Mouse (Mus musculus) hindbrain, embryonic 14.5 days (tissue): Measurements from ENCODE around the gene Grin2d. TPM values are rescaled to one million over a fixed set of nuclear protein-coding genes. Genes with fewer than 3 reads are reported as not detected.

Experiments
- ATAC-seq: fragments of 200-750 bp; cut with Nextera tagmentation; 2 replicates; pipeline ENCODE4 v1.8.0; 2017; ENCODE audit warnings: moderate number of reproducible peaks, mild to moderate bottlenecking, moderate TSS enrichment, moderate library complexity; ENCODE audit not compliant: low FRiP score
- DNase-seq: peaks from one replicate; pipeline ENCODE4 v3.0.0-alpha.2; 2015; ENCODE audit warnings: low spot score
- H3K27ac ChIP-seq: fragments of 300-500 bp; sonication (generic); 2 replicates; pipeline ENCODE4 v1.5.1; 2014; ENCODE audit warnings: mild to moderate bottlenecking, moderate library complexity
- H3K27me3 ChIP-seq: fragments of 300-500 bp; sonication (generic); 2 replicates; pipeline ENCODE4 v1.6.1; 2014; ENCODE audit warnings: mild to moderate bottlenecking, low read length, mixed read lengths; ENCODE audit not compliant: control insufficient read depth, insufficient read depth
- H3K36me3 ChIP-seq: fragments of 300-500 bp; sonication (generic); replicated peaks from 2 replicates; pipeline ENCODE4 v1.6.1; 2014; ENCODE audit not compliant: control insufficient read depth, insufficient read depth
- H3K4me1 ChIP-seq: fragments of 300-500 bp; sonication (generic); replicated peaks from 2 replicates; pipeline ENCODE4 v1.6.1; 2014; ENCODE audit warnings: antibody characterized with exemption, low read length, mixed read lengths; ENCODE audit not compliant: control insufficient read depth, insufficient read depth
- H3K4me2 ChIP-seq: fragments of 300-500 bp; sonication (generic); replicated peaks from 2 replicates; pipeline ENCODE4 v1.6.1; 2014; ENCODE audit warnings: mild to moderate bottlenecking, moderate library complexity
- H3K4me3 ChIP-seq: fragments of 300-500 bp; sonication (generic); replicated peaks from 2 replicates; pipeline ENCODE4 v1.5.1; 2014; ENCODE audit warnings: mild to moderate bottlenecking, low read length
- H3K9ac ChIP-seq: fragments of 300-500 bp; sonication (generic); 2 replicates; pipeline ENCODE4 v1.6.1; 2014
- H3K9me3 ChIP-seq: fragments of 300-500 bp; sonication (generic); 2 replicates; pipeline ENCODE4 v1.6.1; 2016; ENCODE audit warnings: low read length; ENCODE audit not compliant: control insufficient read depth
- WGBS: fragments of 180-500 bp; shearing (Covaris S2); extraction: QIAGEN DNeasy Blood & Tissue Kit; methylation state at CpG from one replicate; pipeline ENCODE4 v1.1.7; 2014; 5-methylcytosine and 5-hydroxymethylcytosine counted together
- polyA plus RNA-seq: library from polyadenylated mRNA; unstranded; fragments of >200 nt; fragmentation: Nextera tagmentation; extraction: Ambion mirVana; gene quantifications from 2 replicates; pipeline ENCODE4 v1.2.1, GENCODE M21; 2014

The Grin2d gene
- polyA plus RNA-seq, 1 experiment from 2014 or later = 4.3 TPM

GRCm38 (mm10) chr7:45919083-45919671, 41.0 kb upstream of the Grin2d start:
- ATAC-seq (no peak), DNase-seq (no peak)
- Histone ChIP-seq H3K4me2 (no peak overlapping the region), H3K4me1 (peaks cover 24% of the 10 kb centered on the region), H3K9me3 (no peaks in the 10 kb centered on the region), H3K27me3 (no peaks in the 10 kb centered on the region), H3K4me3 (no peak overlapping the region), H3K9ac (no peak overlapping the region), H3K27ac (no peak overlapping the region), H3K36me3 (no peaks in the 10 kb centered on the region)
- 69% methylated on average over 14 of the region's 14 CpGs for WGBS

GRCm38 (mm10) chr7:45917926-45918325, 39.7 kb upstream of the Grin2d start:
- 90% methylated on average over 15 of the region's 15 CpGs for WGBS
- ATAC-seq (no peak), DNase-seq (no peak)
- no peaks in the 10 kb centered on the region for H3K27me3 ChIP-seq
- no peak overlapping the region for H3K4me3 ChIP-seq
- H3K9ac ChIP-seq = peak overlapping the region; percentile 62; the same call in 1 of the 2 replicates
- no peak overlapping the region for H3K4me2 ChIP-seq
- no peaks in the 10 kb centered on the region for H3K36me3 ChIP-seq
- H3K4me1 ChIP-seq = peaks cover 24% of the 10 kb centered on the region
- no peak overlapping the region for H3K27ac ChIP-seq
- H3K9me3 ChIP-seq = no peaks in the 10 kb centered on the region

DNA sequence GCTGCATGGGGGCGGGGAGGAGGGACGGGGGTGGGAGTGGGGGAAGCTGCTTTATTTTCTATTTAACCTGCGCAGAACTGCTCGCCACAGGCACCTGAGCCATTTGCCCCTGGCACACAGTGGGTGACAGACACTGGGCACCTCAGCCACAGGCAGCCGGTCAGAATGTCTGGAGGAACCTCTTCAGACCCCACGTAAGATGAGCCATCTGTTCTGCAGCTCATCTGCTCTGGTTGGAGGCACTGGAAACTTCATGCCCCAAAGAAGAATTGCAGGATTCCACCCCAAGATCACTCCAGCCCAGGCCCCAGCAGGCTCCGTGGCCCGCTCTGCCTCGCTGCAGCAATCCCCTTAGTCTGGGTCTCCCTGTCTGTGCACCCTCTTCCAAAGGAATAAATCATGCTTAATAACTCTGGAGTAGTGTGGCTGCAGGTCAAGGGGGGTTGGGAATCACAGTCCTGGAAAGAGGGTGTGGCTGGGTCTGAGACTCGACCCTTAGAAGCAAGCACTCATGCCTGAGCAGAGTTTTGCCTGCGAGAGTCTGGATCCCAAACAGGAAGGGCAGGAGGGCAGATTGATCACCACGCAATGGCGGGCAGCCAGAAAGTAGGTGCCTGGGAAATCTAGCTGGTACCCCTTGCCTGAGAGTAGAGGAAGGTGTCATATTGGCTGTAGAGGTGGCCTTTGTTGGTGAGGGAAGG, 39.0 kb upstream of the Grin2d start:
- DNase-seq (no peak), ATAC-seq (no peak; the same call in 1 of the 2 replicates)
- H3K27ac ChIP-seq = peak overlapping the region; percentile 88
- H3K9ac ChIP-seq = peak overlapping the region; percentile 62
- peak overlapping the region; percentile 17; the same call in 1 of the 2 replicates for H3K4me3 ChIP-seq
- peaks cover 19% of the 10 kb centered on the region for H3K4me1 ChIP-seq
- no peaks in the 10 kb centered on the region for H3K27me3 ChIP-seq
- H3K36me3 ChIP-seq = no peaks in the 10 kb centered on the region
- no peaks in the 10 kb centered on the region for H3K9me3 ChIP-seq
- H3K4me2 ChIP-seq = peak overlapping the region; percentile 55
- WGBS = 33% methylated on average over 13 of the region's 13 CpGs

DNA sequence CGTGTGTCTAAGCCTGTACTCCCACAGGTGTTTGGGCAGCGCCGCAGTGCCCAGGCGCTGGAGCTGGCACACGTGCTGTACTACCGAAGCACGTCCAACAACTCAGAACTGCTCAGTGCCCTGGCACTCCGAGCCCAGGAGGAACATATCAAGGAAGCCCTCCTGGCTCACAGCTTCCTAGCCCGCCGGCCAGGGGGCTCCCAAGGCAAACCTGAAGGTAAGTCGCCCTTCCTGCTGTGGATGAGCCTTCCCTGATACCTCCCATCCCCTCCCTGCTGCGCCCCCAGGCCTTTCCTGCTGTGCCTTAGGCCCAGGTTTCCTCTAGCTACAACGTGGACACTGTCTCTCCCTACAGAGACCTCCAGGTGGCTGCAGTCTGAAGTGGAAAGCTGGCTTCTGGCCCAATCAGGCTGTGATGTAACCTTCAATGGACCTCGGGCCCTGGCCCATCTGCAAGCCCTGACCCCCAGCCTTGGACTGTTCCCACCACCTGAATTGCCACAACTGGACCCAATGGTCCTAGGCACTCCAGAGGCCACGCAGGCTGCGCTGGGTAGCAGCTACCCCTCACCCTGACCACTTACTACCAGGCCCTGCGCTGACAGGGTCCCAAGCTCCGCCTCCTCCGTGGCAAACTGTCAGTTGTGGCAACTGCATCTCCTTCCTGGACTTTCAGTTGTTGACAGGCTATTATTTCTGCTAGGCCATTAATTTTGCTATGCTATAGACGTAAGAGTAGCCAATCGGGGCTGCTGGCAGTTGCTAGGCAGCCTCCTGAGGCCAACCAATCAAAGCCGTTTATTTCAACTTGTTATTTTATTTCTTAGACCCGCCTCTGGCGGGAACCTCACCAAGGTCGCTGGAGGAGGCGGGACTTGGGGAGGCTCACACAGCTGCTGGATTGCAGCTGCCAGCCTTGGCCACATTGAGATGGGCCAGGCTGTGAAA, 38.2 kb upstream of the Grin2d start:
- Histone ChIP-seq H3K9me3 (no peaks in the 10 kb centered on the region), H3K4me2 (peak overlapping the region; percentile 55), H3K36me3 (no peaks in the 10 kb centered on the region), H3K4me3 (peak overlapping the region; percentile 17), H3K4me1 (peaks cover 19% of the 10 kb centered on the region), H3K27me3 (no peaks in the 10 kb centered on the region), H3K9ac (peak overlapping the region; percentile 62), H3K27ac (peak overlapping the region; percentile 88)
- ATAC-seq (peak; percentile 90), DNase-seq (peak; percentile 81)
- 32% methylated on average over 26 of the region's 26 CpGs for WGBS

DNA sequence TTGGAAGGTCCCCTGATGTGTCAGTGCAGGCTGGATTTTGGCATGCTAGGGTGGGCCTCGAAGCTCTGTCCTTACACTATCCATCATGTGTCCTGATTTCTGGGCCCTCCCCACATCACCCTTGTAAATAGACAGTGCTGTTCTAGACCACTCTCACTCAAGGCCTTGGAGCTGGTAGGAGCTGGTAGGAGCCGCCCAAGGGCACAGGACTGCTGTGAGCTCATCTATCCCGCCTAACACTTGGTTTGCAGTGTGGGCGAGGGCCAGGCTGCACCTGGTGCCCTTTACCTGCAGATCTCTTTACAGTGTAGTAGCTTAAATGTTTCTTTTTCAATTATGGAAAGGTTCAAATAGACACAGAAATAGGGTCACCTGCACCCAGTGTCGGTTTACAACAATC, 36.8 kb upstream of the Grin2d start:
- H3K4me3 ChIP-seq = no peak overlapping the region
- no peak for ATAC-seq
- H3K4me1 ChIP-seq = peaks cover 19% of the 10 kb centered on the region
- H3K9ac ChIP-seq = no peak overlapping the region; the same call in 1 of the 2 replicates
- 95% methylated on average over 5 of the region's 5 CpGs for WGBS
- H3K27ac ChIP-seq = no peak overlapping the region
- no peak for DNase-seq
- H3K36me3 ChIP-seq = 0 out of 2 replicates have a peak, but pooled peaks cover 6% of the 10 kb centered on the region
- H3K4me2 ChIP-seq = no peak overlapping the region
- H3K9me3 ChIP-seq = no peaks in the 10 kb centered on the region
- H3K27me3 ChIP-seq = no peaks in the 10 kb centered on the region

DNA sequence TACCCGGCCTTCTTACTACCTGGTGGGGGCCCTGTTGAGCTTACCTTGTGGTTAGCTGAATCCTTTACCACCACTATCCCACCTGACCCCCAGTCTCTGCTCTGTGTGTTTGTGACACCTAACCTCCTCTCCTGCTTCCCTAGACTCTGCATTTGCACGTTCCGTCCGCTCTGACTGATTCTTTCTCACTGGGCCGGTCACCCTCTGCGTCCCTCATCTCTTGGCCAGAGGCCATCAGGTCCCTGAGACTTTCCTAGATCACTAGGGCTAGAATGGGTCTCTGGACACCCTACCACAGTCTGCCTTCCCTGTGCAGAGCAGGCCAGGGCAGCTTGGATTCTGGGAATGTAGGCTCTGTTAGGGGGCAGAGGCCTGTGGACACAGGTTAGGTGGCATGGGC, 35.9 kb upstream of the Grin2d start:
- Histone ChIP-seq H3K4me1 (peaks cover 19% of the 10 kb centered on the region), H3K4me2 (no peak overlapping the region), H3K9me3 (no peaks in the 10 kb centered on the region), H3K4me3 (no peak overlapping the region), H3K9ac (no peak overlapping the region), H3K27ac (no peak overlapping the region), H3K27me3 (no peaks in the 10 kb centered on the region), H3K36me3 (0 out of 2 replicates have a peak, but pooled peaks cover 6% of the 10 kb centered on the region)
- WGBS = 85% methylated on average over 6 of the region's 6 CpGs
- DNase-seq (no peak), ATAC-seq (no peak)

DNA sequence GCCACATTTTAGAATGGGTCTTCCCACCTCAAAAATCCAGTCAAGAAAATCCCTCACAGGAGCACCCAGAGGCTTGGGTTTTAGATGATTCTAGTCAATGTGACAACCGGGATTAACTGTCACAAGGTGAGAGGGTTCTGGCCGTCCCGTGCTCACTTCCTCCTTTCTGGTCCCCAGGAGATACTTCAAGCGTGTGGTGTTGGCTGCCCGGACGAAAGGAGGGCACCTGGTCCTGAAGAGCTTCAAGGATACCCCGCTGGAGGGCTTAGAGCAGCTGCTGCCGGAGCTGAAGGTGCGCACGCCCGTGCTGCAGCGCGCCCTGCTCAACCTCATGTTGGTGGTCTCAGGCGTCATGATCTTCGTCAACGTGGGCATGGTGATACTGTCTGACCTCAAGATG, 31.0 kb upstream of the Grin2d start:
- no peak for DNase-seq
- 96% methylated on average over 16 of the region's 16 CpGs for WGBS

GRCm38 (mm10) chr7:45908384-45908783, 30.2 kb upstream of the Grin2d start:
- Histone ChIP-seq H3K9ac (no peak overlapping the region), H3K27ac (no peak overlapping the region), H3K9me3 (no peaks in the 10 kb centered on the region), H3K4me1 (no peaks in the 10 kb centered on the region), H3K36me3 (peaks cover 13% of the 10 kb centered on the region), H3K4me2 (no peak overlapping the region), H3K27me3 (no peaks in the 10 kb centered on the region), H3K4me3 (no peak overlapping the region)
- ATAC-seq (no peak), DNase-seq (no peak)

More for the DNA sequence above, 31.0 kb upstream of the Grin2d start:
- peaks cover 13% of the 10 kb centered on the region for H3K36me3 ChIP-seq
- no peaks in the 10 kb centered on the region for H3K4me1 ChIP-seq
- H3K4me2 ChIP-seq = no peak overlapping the region
- no peaks in the 10 kb centered on the region for H3K9me3 ChIP-seq
- no peak overlapping the region for H3K9ac ChIP-seq
- no peak for ATAC-seq
- no peaks in the 10 kb centered on the region for H3K27me3 ChIP-seq
- no peak overlapping the region for H3K27ac ChIP-seq
- H3K4me3 ChIP-seq = no peak overlapping the region

DNA sequence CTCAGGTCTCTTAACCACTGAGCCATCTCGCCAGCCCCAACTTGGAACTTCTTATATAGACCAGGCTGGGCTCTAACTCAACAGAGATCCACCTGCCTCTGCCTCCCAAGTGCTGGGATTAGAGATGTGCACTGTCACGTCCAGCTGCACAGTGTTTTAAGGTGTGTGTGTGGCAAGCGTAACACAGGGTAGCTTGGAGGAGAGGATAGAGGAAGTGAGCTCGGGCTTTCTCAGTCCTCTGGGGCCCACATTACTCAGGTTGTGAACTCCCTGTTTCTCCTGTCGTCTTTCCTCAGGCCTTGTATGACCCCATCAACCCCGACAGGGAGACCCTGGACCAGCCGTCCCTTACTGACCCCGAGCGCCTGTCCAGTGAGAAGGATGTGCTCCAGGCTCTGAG, 28.4 kb upstream of the Grin2d start:
- Histone ChIP-seq H3K9ac (no peak overlapping the region), H3K27me3 (no peaks in the 10 kb centered on the region), H3K4me3 (no peak overlapping the region), H3K4me1 (no peaks in the 10 kb centered on the region), H3K36me3 (peaks cover 13% of the 10 kb centered on the region), H3K9me3 (no peaks in the 10 kb centered on the region), H3K27ac (no peak overlapping the region), H3K4me2 (no peak overlapping the region)
- DNase-seq (no peak), ATAC-seq (no peak)
- 89% methylated on average over 9 of the region's 9 CpGs for WGBS
